Mouse (Mus musculus) hindbrain, embryonic 14.5 days (tissue): Measurements from ENCODE around the gene Acbd4. TPM values are rescaled to one million over a fixed set of nuclear protein-coding genes. Genes with fewer than 3 reads are reported as not detected.

ENCODE experiments used
- ATAC-seq: fragments of 200-750 bp; cut with Nextera tagmentation; 2 replicates; pipeline ENCODE4 v1.8.0; 2017; ENCODE audit warnings: moderate number of reproducible peaks, mild to moderate bottlenecking, moderate TSS enrichment, moderate library complexity; ENCODE audit not compliant: low FRiP score
- DNase-seq: peaks from one replicate; pipeline ENCODE4 v3.0.0-alpha.2; 2015; ENCODE audit warnings: low spot score
- H3K27ac ChIP-seq: fragments of 300-500 bp; sonication (generic); 2 replicates; pipeline ENCODE4 v1.5.1; 2014; ENCODE audit warnings: mild to moderate bottlenecking, moderate library complexity
- H3K27me3 ChIP-seq: fragments of 300-500 bp; sonication (generic); 2 replicates; pipeline ENCODE4 v1.6.1; 2014; ENCODE audit warnings: mild to moderate bottlenecking, low read length, mixed read lengths; ENCODE audit not compliant: control insufficient read depth, insufficient read depth
- H3K36me3 ChIP-seq: fragments of 300-500 bp; sonication (generic); replicated peaks from 2 replicates; pipeline ENCODE4 v1.6.1; 2014; ENCODE audit not compliant: control insufficient read depth, insufficient read depth
- H3K4me1 ChIP-seq: fragments of 300-500 bp; sonication (generic); replicated peaks from 2 replicates; pipeline ENCODE4 v1.6.1; 2014; ENCODE audit warnings: antibody characterized with exemption, low read length, mixed read lengths; ENCODE audit not compliant: control insufficient read depth, insufficient read depth
- H3K4me2 ChIP-seq: fragments of 300-500 bp; sonication (generic); replicated peaks from 2 replicates; pipeline ENCODE4 v1.6.1; 2014; ENCODE audit warnings: mild to moderate bottlenecking, moderate library complexity
- H3K4me3 ChIP-seq: fragments of 300-500 bp; sonication (generic); replicated peaks from 2 replicates; pipeline ENCODE4 v1.5.1; 2014; ENCODE audit warnings: mild to moderate bottlenecking, low read length
- H3K9ac ChIP-seq: fragments of 300-500 bp; sonication (generic); 2 replicates; pipeline ENCODE4 v1.6.1; 2014
- H3K9me3 ChIP-seq: fragments of 300-500 bp; sonication (generic); 2 replicates; pipeline ENCODE4 v1.6.1; 2016; ENCODE audit warnings: low read length; ENCODE audit not compliant: control insufficient read depth
- WGBS: fragments of 180-500 bp; shearing (Covaris S2); extraction: QIAGEN DNeasy Blood & Tissue Kit; methylation state at CpG from one replicate; pipeline ENCODE4 v1.1.7; 2014; 5-methylcytosine and 5-hydroxymethylcytosine counted together
- polyA plus RNA-seq: library from polyadenylated mRNA; unstranded; fragments of >200 nt; fragmentation: Nextera tagmentation; extraction: Ambion mirVana; gene quantifications from 2 replicates; pipeline ENCODE4 v1.2.1, GENCODE M21; 2014

The Acbd4 gene
- polyA plus RNA-seq, 1 experiment from 2014 or later: 10.6 TPM

DNA sequence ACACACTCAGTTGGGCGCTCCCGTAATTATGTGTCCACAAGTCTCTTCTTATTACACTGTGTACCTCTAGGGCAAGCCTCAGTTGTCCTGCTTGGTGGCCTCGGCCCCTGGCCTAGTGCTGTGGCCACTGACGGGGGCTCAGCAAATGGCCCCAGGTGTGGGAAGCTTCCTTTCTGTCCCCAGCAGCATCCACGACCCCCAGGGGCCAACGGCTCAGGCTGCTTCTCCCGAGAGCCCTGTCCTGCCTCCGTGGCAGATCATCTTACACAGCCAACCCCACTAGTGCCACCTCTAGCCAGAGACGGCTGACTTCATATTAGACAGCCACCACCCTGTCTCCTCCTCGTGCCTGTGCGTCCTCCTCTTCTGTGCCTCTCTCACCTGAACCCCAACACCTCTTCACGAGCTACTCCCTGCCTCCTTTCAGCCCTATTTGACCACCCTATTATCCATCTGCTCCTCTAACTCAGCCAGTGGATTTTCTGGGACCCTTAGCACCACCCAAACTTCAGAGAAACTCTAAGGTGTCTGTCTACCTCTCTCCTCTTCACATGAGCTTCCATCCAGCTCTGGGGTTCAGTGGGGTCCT, 2.0 kb upstream of the Acbd4 start:
- Histone ChIP-seq H3K9me3 (no peaks in the 10 kb centered on the region), H3K4me2 (no peak overlapping the region), H3K27me3 (peaks cover 48% of the 10 kb centered on the region), H3K9ac (no peak overlapping the region), H3K36me3 (no peaks in the 10 kb centered on the region), H3K27ac (no peak overlapping the region), H3K4me1 (peaks cover 10% of the 10 kb centered on the region; the same call in 1 of the 2 replicates), H3K4me3 (no peak overlapping the region)
- ATAC-seq (no peak), DNase-seq (no peak)
- 59% methylated on average over 12 of the region's 12 CpGs for WGBS

GRCm38 (mm10) chr11:103100361-103100760, 1.1 kb upstream of the Acbd4 start:
- Histone ChIP-seq H3K27ac (no peak overlapping the region), H3K4me2 (no peak overlapping the region), H3K9ac (no peak overlapping the region), H3K4me1 (peaks cover 10% of the 10 kb centered on the region; the same call in 1 of the 2 replicates), H3K9me3 (no peaks in the 10 kb centered on the region), H3K27me3 (peaks cover 48% of the 10 kb centered on the region), H3K36me3 (no peaks in the 10 kb centered on the region), H3K4me3 (no peak overlapping the region)
- ATAC-seq (no peak), DNase-seq (no peak)
- 73% methylated on average over 8 of the region's 8 CpGs for WGBS

DNA sequence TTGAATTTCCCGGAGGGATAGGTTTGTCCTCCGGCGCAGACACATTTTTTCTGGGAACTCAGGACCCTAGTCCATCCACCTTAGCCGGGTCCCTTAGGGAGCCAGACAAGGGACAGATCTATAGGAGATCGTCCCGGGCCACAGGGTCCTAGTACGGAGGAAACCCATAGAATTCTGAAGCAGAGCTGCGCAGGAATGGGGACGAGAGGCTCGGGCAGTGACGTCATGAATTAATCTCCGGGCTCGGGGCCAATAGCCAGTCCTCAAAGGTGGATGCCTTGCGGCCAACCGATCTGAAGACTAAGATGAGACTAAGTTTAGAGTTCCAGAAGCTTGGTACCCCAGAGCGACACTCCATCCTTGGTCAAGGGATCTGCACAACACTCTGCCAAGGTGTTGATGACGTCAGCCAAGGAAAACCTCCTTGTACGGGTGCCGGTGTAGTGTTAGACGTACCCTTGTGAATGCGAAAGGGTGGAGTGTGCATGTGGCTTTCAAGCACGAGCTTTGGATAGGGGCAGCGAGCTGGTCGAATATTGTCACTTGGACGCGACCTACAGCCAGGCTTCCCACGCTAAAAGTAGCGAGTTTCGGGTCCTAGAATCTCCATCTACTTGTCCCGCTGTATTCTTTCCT, 502 bp downstream of the Acbd4 start:
- no peaks in the 10 kb centered on the region for H3K36me3 ChIP-seq
- DNase-seq (peak; percentile 58), ATAC-seq (peak; percentile 17; the same call in 1 of the 2 replicates)
- peaks cover 43% of the 10 kb centered on the region for H3K27me3 ChIP-seq
- peaks cover 10% of the 10 kb centered on the region; the same call in 1 of the 2 replicates for H3K4me1 ChIP-seq
- WGBS: 4% methylated on average over 30 of the region's 30 CpGs
- H3K4me3 ChIP-seq: peak overlapping the region; percentile 40
- no peaks in the 10 kb centered on the region for H3K9me3 ChIP-seq
- peak overlapping the region; percentile 63 for H3K4me2 ChIP-seq
- H3K9ac ChIP-seq: peak overlapping the region; percentile 49
- no peak overlapping the region for H3K27ac ChIP-seq

GRCm38 (mm10) chr11:103102725-103103349, 1.4 kb downstream of the Acbd4 start:
- Histone ChIP-seq H3K9me3 (no peaks in the 10 kb centered on the region), H3K9ac (peak overlapping the region; percentile 49; the same call in 1 of the 2 replicates), H3K36me3 (no peaks in the 10 kb centered on the region), H3K27me3 (peaks cover 38% of the 10 kb centered on the region), H3K4me2 (peak overlapping the region; percentile 63), H3K27ac (no peak overlapping the region), H3K4me3 (peak overlapping the region; percentile 40), H3K4me1 (peaks cover 10% of the 10 kb centered on the region; the same call in 1 of the 2 replicates)
- DNase-seq (peak; percentile 89), ATAC-seq (peak; percentile 85)
- WGBS: 1% methylated on average over 35 of the region's 35 CpGs

DNA sequence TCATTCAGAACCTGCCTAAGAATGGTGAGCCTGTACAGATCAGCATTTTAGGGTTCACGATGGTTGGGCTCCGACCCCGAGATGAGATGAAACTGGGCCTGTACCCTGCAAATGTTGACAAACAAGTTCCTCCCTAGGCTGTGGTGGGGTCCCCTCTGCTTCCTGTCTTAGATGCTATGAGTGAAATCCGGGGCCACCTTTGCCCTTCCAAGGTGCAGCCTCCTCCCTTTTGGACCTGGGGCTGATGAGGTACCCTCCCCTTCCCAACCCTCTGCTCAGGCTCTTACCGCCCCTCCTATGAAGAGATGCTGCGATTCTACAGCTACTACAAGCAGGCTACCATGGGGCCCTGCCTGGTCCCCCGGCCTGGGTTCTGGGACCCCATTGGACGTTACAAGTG, 2.1 kb downstream of the Acbd4 start:
- Histone ChIP-seq H3K9ac (no peak overlapping the region), H3K9me3 (no peaks in the 10 kb centered on the region), H3K36me3 (no peaks in the 10 kb centered on the region), H3K4me3 (no peak overlapping the region), H3K4me2 (peak overlapping the region; percentile 63), H3K27me3 (peaks cover 38% of the 10 kb centered on the region), H3K4me1 (peaks cover 10% of the 10 kb centered on the region; the same call in 1 of the 2 replicates), H3K27ac (no peak overlapping the region)
- DNase-seq (no peak), ATAC-seq (no peak)
- WGBS: 57% methylated on average over 8 of the region's 8 CpGs

DNA sequence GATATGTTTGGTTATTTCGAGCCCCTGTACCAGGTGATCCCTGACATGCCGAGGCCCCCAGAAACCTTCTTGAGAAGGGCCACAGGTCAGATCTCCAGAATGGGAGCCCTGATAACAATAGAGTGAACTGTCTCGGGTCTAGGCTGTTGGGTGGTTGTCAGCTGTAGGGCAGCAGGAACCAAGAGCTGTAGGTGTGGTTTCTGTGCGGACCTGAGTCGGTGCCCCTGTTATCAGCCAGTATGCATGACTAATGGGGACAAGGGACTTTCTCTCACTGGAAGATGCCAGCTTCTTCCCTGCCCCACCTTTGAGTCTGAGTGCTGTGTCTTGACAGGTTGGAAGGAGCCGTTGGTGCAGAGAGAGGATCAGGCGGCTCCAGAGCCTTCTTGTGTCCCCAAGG, 3.0 kb downstream of the Acbd4 start:
- 76% methylated on average over 7 of the region's 7 CpGs for WGBS
- H3K27ac ChIP-seq: no peak overlapping the region

GRCm38 (mm10) chr11:103105180-103105725, 3.8 kb downstream of the Acbd4 start:
- 69% methylated on average over 14 of the region's 14 CpGs for WGBS
- no peaks in the 10 kb centered on the region for H3K36me3 ChIP-seq
- no peak for DNase-seq
- no peaks in the 10 kb centered on the region for H3K9me3 ChIP-seq
- no peak overlapping the region for H3K4me2 ChIP-seq
- no peak overlapping the region for H3K4me3 ChIP-seq
- H3K9ac ChIP-seq: no peak overlapping the region
- H3K4me1 ChIP-seq: peaks cover 10% of the 10 kb centered on the region; the same call in 1 of the 2 replicates
- H3K27ac ChIP-seq: no peak overlapping the region
- peaks cover 27% of the 10 kb centered on the region for H3K27me3 ChIP-seq
- no peak for ATAC-seq

More for the DNA sequence above, 3.0 kb downstream of the Acbd4 start:
- Histone ChIP-seq H3K4me3 (no peak overlapping the region), H3K36me3 (no peaks in the 10 kb centered on the region), H3K9ac (no peak overlapping the region), H3K9me3 (no peaks in the 10 kb centered on the region), H3K4me1 (peaks cover 10% of the 10 kb centered on the region; the same call in 1 of the 2 replicates), H3K4me2 (no peak overlapping the region), H3K27me3 (peaks cover 35% of the 10 kb centered on the region)
- DNase-seq (no peak), ATAC-seq (no peak)

DNA sequence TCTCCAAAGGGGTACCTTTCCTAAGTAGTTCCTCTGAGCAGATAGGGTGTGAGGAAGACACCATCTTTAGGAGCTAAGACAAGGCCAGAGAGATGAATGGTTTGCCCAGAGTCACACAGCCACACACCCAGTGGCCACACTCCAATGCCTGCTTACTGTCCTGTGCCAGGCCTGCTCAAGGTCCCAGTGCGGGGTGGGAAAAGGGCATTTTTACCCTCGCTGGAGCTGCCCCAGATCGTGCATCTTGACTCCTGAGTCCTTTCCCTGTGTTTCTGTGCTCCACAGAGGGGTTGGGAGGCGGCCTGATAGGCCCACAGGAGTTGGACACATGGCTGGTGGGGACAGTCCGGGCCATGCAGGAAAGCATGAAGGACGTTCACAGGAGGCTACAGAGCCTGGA, 4.3 kb downstream of the Acbd4 start:
- WGBS: 87% methylated on average over 6 of the region's 6 CpGs
- DNase-seq (no peak), ATAC-seq (no peak)
- peaks cover 10% of the 10 kb centered on the region; the same call in 1 of the 2 replicates for H3K4me1 ChIP-seq
- no peak overlapping the region for H3K9ac ChIP-seq
- H3K4me2 ChIP-seq: no peak overlapping the region
- H3K4me3 ChIP-seq: no peak overlapping the region
- peaks cover 25% of the 10 kb centered on the region for H3K27me3 ChIP-seq
- H3K9me3 ChIP-seq: no peaks in the 10 kb centered on the region
- no peaks in the 10 kb centered on the region for H3K36me3 ChIP-seq
- no peak overlapping the region for H3K27ac ChIP-seq

DNA sequence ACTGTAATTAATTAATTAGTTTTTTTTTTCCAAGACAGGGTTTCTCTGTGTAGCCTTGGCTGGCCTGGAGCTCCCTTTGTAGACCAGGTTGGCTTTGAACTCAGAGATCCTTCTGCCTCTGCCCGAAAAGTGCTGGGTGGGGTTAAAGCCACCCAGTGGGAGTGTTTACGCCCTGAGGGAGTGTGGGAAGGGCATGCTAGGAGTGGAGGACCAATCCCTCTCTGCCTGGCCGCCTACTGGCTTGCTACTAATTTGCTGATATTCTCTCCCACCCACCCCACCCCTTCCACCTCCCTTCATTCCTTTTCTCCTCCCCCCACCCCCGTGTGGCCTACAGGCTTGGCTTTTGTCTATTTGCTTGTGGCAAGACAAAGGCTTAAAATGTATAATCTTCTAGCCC, 4.9 kb downstream of the Acbd4 start:
- Histone ChIP-seq H3K27me3 (peaks cover 25% of the 10 kb centered on the region), H3K4me1 (peaks cover 10% of the 10 kb centered on the region; the same call in 1 of the 2 replicates), H3K27ac (no peak overlapping the region), H3K9me3 (no peaks in the 10 kb centered on the region), H3K9ac (no peak overlapping the region), H3K4me3 (no peak overlapping the region), H3K4me2 (no peak overlapping the region), H3K36me3 (no peaks in the 10 kb centered on the region)
- WGBS: 79% methylated on average over 4 of the region's 4 CpGs
- ATAC-seq (no peak), DNase-seq (no peak)
